Mouse (Mus musculus): ENCODE results near the gene Dnajc9.

DNA sequence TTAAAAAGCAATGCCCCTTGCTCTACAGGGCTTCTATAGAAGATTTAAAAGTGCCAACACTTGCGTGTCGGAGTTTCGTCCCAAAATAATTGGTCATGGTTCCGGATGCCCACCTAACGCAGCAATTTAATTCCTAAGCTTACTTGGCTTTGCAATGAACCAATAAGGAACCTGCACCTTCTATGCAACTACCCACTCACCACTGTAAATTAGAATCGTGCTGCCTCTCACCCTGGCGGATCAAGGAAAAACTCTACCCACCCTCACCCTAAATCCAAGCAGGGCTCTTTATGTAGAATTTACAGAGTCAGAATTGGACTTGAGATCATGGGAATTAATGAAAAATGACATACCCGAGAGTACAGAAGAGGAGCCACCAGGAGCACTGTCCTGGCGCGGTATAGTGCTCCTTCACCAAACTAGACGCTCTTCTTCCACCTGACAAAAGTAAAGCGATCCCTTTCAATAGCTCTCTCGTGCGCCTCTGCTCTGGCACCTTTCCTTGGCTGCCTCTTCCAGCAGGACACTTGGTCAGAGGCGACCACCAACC lies 41.2 kb downstream of the Dnajc9 start:
- TF ChIP-seq CTCF (IDR thresholded peaks at IDR 0.05; ENCODE audit: low read depth, low read length) (no peak), POLR2A (IDR thresholded peaks at IDR 0.05; ENCODE audit: insufficient read depth, low read length) (no peak)
